19 mouse cellular contexts compared by ENCODE assay signal in genomic region chr10:76306738-76307137, GRCm38 (mm10). TPM values are rescaled to one million over a fixed set of nuclear protein-coding genes. Genes with fewer than 3 reads are reported as not detected.
DNase-seq lines count a peak whose midpoint lies in the region; ATAC-seq and TF ChIP-seq lines count a peak whose summit lies in the region.
"Had no signal": no experiment of that assay in that cellular context is flagged by ENCODE, and none has a peak within 500 bp of the region (broad histone marks: within the 10 kb centered on the region; RNA-seq: fewer than 3 reads in every experiment).

No protein-coding gene starts in this region.

- H3K4me2 ChIP-seq in lung, postnatal 0 days (replicated peaks; ENCODE audit: low read depth, low read length): no peak overlapping the region
- H3K4me2 ChIP-seq: embryonic facial prominence, embryonic 13.5 days; heart, embryonic 15.5 days; hindbrain, embryonic 12.5 days; lung, embryonic 14.5 days had no signal

- intact Hi-C loops in left cerebral cortex, postnatal 36 days (cut with DNase I): no loop called here

- no peak for TF ChIP-seq EP300 in lung, postnatal 0 days (IDR thresholded peaks at IDR 0.05)

- peak overlapping the region; percentile 62; the same call in 1 of the 2 replicates for H3K27ac ChIP-seq in layer of hippocampus, adult 2 months
- no peak overlapping the region for H3K27ac ChIP-seq in lung, postnatal 0 days (ENCODE audit: low read length)
- H3K27ac ChIP-seq: embryonic facial prominence, embryonic 13.5 days; forebrain, embryonic 10.5 days; heart, embryonic 15.5 days; hindbrain, embryonic 12.5 days; kidney, postnatal 0 days; midbrain, embryonic 10.5 days had no signal

- H3K9ac ChIP-seq in lung, postnatal 0 days (replicated peaks; ENCODE audit: low read depth): no peak overlapping the region
- H3K9ac ChIP-seq: embryonic facial prominence, embryonic 13.5 days; heart, embryonic 15.5 days; hindbrain, embryonic 12.5 days; lung, embryonic 14.5 days had no signal

- H3K9me3 ChIP-seq in lung, postnatal 0 days (ENCODE audit: low read length): no peaks in the 10 kb centered on the region
- H3K9me3 ChIP-seq: embryonic facial prominence, embryonic 13.5 days; forebrain, embryonic 10.5 days; heart, embryonic 15.5 days; hindbrain, embryonic 12.5 days; midbrain, embryonic 10.5 days had no signal

- no peak for ATAC-seq in lung, postnatal 0 days
- ATAC-seq: intestine, embryonic 16.5 days had no signal

- 83% methylated on average over 9 of the region's 9 CpGs for WGBS in lung, postnatal 0 days

- peaks cover 30% of the 10 kb centered on the region; the same call in 1 of the 2 replicates for H3K36me3 ChIP-seq in lung, postnatal 0 days (ENCODE audit: insufficient read depth, low read length)

- TF ChIP-seq CTCF in layer of hippocampus, adult 2 months (conservative IDR thresholded peaks at IDR 0.05): no peak
- TF ChIP-seq CTCF in lung, postnatal 0 days (IDR thresholded peaks at IDR 0.05): no peak

- no peaks in the 10 kb centered on the region for H3K4me1 ChIP-seq in lung, postnatal 0 days (ENCODE audit: insufficient read depth, low read depth, low read length)
- H3K4me1 ChIP-seq: embryonic facial prominence, embryonic 13.5 days; forebrain, embryonic 10.5 days; heart, embryonic 15.5 days; hindbrain, embryonic 12.5 days had no signal

- no peaks in the 10 kb centered on the region for H3K27me3 ChIP-seq in lung, postnatal 0 days (replicated peaks; ENCODE audit: insufficient read depth, low read length)
- H3K27me3 ChIP-seq: embryonic facial prominence, embryonic 13.5 days; heart, embryonic 15.5 days; hindbrain, embryonic 12.5 days had no signal

- no peak overlapping the region for H3K4me3 ChIP-seq in layer of hippocampus, adult 2 months
- no peak overlapping the region for H3K4me3 ChIP-seq in lung, postnatal 0 days (ENCODE audit: low read depth, low read length)
- H3K4me3 ChIP-seq: embryonic facial prominence, embryonic 13.5 days; forebrain, embryonic 10.5 days; heart, embryonic 15.5 days; hindbrain, embryonic 12.5 days; midbrain, embryonic 10.5 days had no signal

- DNase-seq in layer of hippocampus, adult 2 months (ENCODE audit: low spot score in 2 of 2): no peak
- DNase-seq in layer of hippocampus, adult 8-10 months (ENCODE audit: low spot score in 2 of 2): no peak
- peak; percentile 8 to 20 for DNase-seq in CD8-positive naive resting alpha-beta T cell, adult 2 months (ENCODE audit: low read depth in 2 of 2, low spot score in 2 of 2)
- peak; percentile 76 for DNase-seq in induced T-regulatory cell, adult 2 months (ENCODE audit: low read depth)
- peak; percentile 25 for DNase-seq in naive thymus-derived CD4-positive, alpha-beta T cell, adult 2 months (ENCODE audit: low read depth)
- DNase-seq in embryo, embryonic 10.5 days (ENCODE audit: low spot score): no peak
- DNase-seq in left cerebral cortex, postnatal 36 days (ENCODE audit: low spot score in 2 of 2): no peak
- no peak for DNase-seq in lung, postnatal 0 days (ENCODE audit: low spot score)
- DNase-seq: adrenal gland, postnatal 25 days; cerebellum, postnatal 14 days; lung, embryonic 14.5 days had no signal

RNA-seq across cellular contexts. Expression of gene Dip2a, which starts 38.4 kb away (rescaled TPM):
- 10 to 100 TPM; 50.9 to 51.0 TPM for total RNA-seq in layer of hippocampus, adult 2 months (2021)
- total RNA-seq in layer of hippocampus, adult 8-10 months (2022): 10 to 100 TPM; 61.0 to 72.9 (median 64.9) TPM
- 10 to 100 TPM; 57.4 to 61.4 TPM for total RNA-seq in left cerebral cortex, postnatal 36 days (2021)
- 7.2 and 8.1 TPM in 2 replicates for polyA plus RNA-seq in lung, postnatal 0 days (2015; fragmentation: Nextera tagmentation; extraction: Ambion mirVana)

RNA-seq across cellular contexts. Expression of gene S100b, which starts 53.1 kb away (rescaled TPM):
- total RNA-seq in layer of hippocampus, adult 2 months (2021): 100 to 1,000 TPM; 118 to 128 TPM
- 100 to 1,000 TPM; 146 to 207 (median 176) TPM for total RNA-seq in layer of hippocampus, adult 8-10 months (2022)
- total RNA-seq in left cerebral cortex, postnatal 36 days (2021): 100 to 1,000 TPM; 134 to 167 TPM
- 1.3 and 1.9 TPM in 2 replicates for polyA plus RNA-seq in lung, postnatal 0 days (2015; fragmentation: Nextera tagmentation; extraction: Ambion mirVana)
- polyA plus RNA-seq: forebrain, embryonic 10.5 days; liver, adult 2 months; lung, embryonic 14.5 days; midbrain, embryonic 10.5 days had no signal

Comparison
In these comparisons a context has a peak if more than half of its experiments do, and no peak if none do; other contexts are left out.
1. DNase-seq: peak in CD8-positive naive resting alpha-beta T cell, adult 2 months (2 of 2), induced T-regulatory cell, adult 2 months (single experiment) and naive thymus-derived CD4-positive, alpha-beta T cell, adult 2 months (single experiment); none in layer of hippocampus, adult 2 months (0 of 2), layer of hippocampus, adult 8-10 months (0 of 2), embryo, embryonic 10.5 days (single experiment), left cerebral cortex, postnatal 36 days (0 of 2) and lung, postnatal 0 days (single experiment).